8 mouse cellular contexts compared by ENCODE assay signal in the genomic region with DNA sequence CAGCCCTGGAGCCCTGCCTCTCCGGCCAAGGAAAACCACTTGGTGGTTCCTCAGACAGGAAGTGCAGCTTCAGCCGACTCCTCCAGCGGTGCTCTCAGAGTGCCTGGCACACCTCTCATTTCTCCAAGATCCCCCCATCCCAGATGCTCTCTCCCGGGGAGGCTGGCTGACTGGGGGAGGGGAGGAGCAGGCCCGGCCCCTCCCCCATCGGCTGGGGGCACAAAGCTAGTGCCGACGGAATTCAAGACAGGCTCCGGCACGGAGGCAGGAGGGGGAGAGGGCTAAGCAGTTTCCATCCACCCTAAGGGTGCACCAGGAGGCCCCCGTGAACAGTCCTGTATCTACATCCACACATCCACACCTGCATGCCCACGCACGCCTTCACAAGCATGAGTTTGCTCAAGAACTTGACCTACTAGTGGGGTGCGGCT. TPM values are rescaled to one million over a fixed set of nuclear protein-coding genes. Genes with fewer than 3 reads are reported as not detected.
DNase-seq lines count a peak whose midpoint lies in the region; ATAC-seq and TF ChIP-seq lines count a peak whose summit lies in the region.

No protein-coding gene starts in this region.

- no peak overlapping the region for H3K9ac ChIP-seq in heart, postnatal 0 days (replicated peaks; ENCODE audit: low read depth, low read length)

- TF ChIP-seq CTCF in E14TG2a.4 (conservative IDR thresholded peaks at IDR 0.05; ENCODE audit: low read length), result no peak
- TF ChIP-seq CTCF in heart, postnatal 0 days (IDR thresholded peaks at IDR 0.05; ENCODE audit: low read depth), result no peak

- ATAC-seq in heart, postnatal 0 days (ENCODE audit: insufficient read depth, low read depth), result no peak

- 13% methylated on average over 13 of the region's 14 CpGs for WGBS in heart, postnatal 0 days

- peak; percentile 42 for DNase-seq in R1 (ENCODE audit: low read depth, low spot score)
- no peak for DNase-seq in heart, postnatal 0 days (ENCODE audit: low spot score)
- peak; percentile 40 for DNase-seq in lung, postnatal 10 days
- no peak for DNase-seq in frontal cortex, postnatal 36 days (ENCODE audit: low spot score in 2 of 2)
- no peak for DNase-seq in cerebellum, postnatal 25 days
- DNase-seq in cerebellum, adult 18-20 months, result no peak
- DNase-seq in layer of hippocampus, postnatal 10 days (ENCODE audit: low spot score in 2 of 2), result no peak

- peaks cover 82% of the 10 kb centered on the region for H3K4me1 ChIP-seq in E14TG2a.4 (replicated peaks; ENCODE audit: low read depth, low read length)
- H3K4me1 ChIP-seq in heart, postnatal 0 days (ENCODE audit: control insufficient read depth, insufficient read depth), result peaks cover 16% of the 10 kb centered on the region; the same call in 1 of the 2 replicates

- H3K27me3 ChIP-seq in E14TG2a.4 (ENCODE audit: insufficient read depth, low read length), result peaks cover 85% of the 10 kb centered on the region
- H3K27me3 ChIP-seq in heart, postnatal 0 days (ENCODE audit: control insufficient read depth, insufficient read depth, low read length), result peaks cover 47% of the 10 kb centered on the region

- H3K36me3 ChIP-seq in E14TG2a.4 (ENCODE audit: insufficient read depth, low read length), result 0 out of 2 replicates have a peak, but pooled peaks cover 2% of the 10 kb centered on the region
- no peaks in the 10 kb centered on the region for H3K36me3 ChIP-seq in heart, postnatal 0 days (replicated peaks; ENCODE audit: control insufficient read depth, insufficient read depth, low read length)

- peak overlapping the region; percentile 89 for H3K4me3 ChIP-seq in E14TG2a.4 (replicated peaks; ENCODE audit: low read length)
- no peak overlapping the region for H3K4me3 ChIP-seq in heart, postnatal 0 days (ENCODE audit: low read depth, low read length)

- H3K9me3 ChIP-seq in E14TG2a.4 (ENCODE audit: low read length), result no peaks in the 10 kb centered on the region
- no peaks in the 10 kb centered on the region for H3K9me3 ChIP-seq in heart, postnatal 0 days (replicated peaks; ENCODE audit: control insufficient read depth, low read length)

- H3K27ac ChIP-seq in heart, postnatal 0 days (ENCODE audit: low read depth), result no peak overlapping the region

- H3K4me2 ChIP-seq in heart, postnatal 0 days (ENCODE audit: low read depth, low read length), result peak overlapping the region; percentile 91

- TF ChIP-seq EP300 in heart, postnatal 0 days (IDR thresholded peaks at IDR 0.05; ENCODE audit: low read depth), result no peak

RNA-seq across cellular contexts. Expression of a gene that starts 3.5 kb away (rescaled TPM):
- 38.4 and 59.5 TPM in 2 replicates for total RNA-seq in heart, postnatal 0 days (2014; rRNA removed; ENCODE audit: low replicate concordance)
- polyA plus RNA-seq in heart, postnatal 0 days (2015; fragmentation: Nextera tagmentation; extraction: Ambion mirVana), result 2.6 and 2.7 TPM in 2 replicates
- 1 to 10 TPM; 6.7 to 9.1 TPM for total RNA-seq in layer of hippocampus, postnatal 10 days (2021)

RNA-seq across cellular contexts. Expression of a gene that starts 27.3 kb away (rescaled TPM):
- total RNA-seq in heart, postnatal 0 days (2014; rRNA removed; ENCODE audit: low replicate concordance), result not detected in 2 replicates
- polyA plus RNA-seq in heart, postnatal 0 days (2015; fragmentation: Nextera tagmentation; extraction: Ambion mirVana), result 0.25 and 0.33 TPM in 2 replicates
- 1 to 10 TPM in 1 of 2 experiments, under 1 TPM in 1; 0.71 to 1.1 TPM for total RNA-seq in layer of hippocampus, postnatal 10 days (2021)

RNA-seq across cellular contexts. Expression of a gene that starts 37.5 kb away (rescaled TPM):
- total RNA-seq in heart, postnatal 0 days (2014; rRNA removed; ENCODE audit: low replicate concordance), result 8.9 and 16.9 TPM in 2 replicates
- 2.7 and 4.0 TPM in 2 replicates for polyA plus RNA-seq in heart, postnatal 0 days (2015; fragmentation: Nextera tagmentation; extraction: Ambion mirVana)
- total RNA-seq in layer of hippocampus, postnatal 10 days (2021), result 100 to 1,000 TPM in 1 of 2 experiments, 10 to 100 TPM in 1; 96.5 to 109 TPM

Comparison
In these comparisons a context has a peak if more than half of its experiments do, and no peak if none do; other contexts are left out.
1. DNase-seq: peak in R1 (single experiment) and lung, postnatal 10 days (single experiment); none in heart, postnatal 0 days (single experiment), frontal cortex, postnatal 36 days (0 of 2), cerebellum, postnatal 25 days (0 of 2), cerebellum, adult 18-20 months (0 of 2) and layer of hippocampus, postnatal 10 days (0 of 2).